Comparison of ENCODE assay signal across 9 mouse cellular contexts in the genomic region with DNA sequence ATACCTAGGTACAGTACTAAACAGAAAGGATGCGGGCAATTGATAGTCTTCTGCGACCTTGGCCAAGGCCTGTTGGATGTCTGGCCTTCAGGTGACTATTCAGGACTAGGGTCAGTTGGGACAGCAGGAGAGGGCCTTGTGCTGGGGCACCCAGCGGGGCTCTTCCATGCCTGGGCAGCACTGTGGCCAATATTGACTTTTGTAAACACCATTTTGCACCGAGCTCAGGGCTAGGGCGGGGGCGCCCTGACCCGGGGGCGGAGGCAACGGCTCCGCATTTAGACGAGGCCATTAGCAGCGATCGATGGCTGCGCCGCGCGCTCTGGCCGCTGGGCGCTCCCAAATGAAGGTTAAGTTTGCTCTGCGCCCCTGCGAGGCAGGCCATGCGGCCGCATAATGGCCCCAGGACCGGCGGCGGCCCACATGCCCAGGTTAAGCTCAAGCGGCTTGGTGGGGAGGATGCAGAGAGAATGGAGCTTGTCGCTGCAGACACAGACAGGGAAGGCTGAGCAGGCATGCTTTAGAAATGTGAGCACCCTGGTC.
A peak's percentile ranks its signal among the peaks of the same experiment; 100 is the strongest.
DNase-seq lines count a peak whose midpoint lies in the region; ATAC-seq lines count a peak whose summit lies in the region.
"Had no signal": no experiment of that assay in that cellular context is flagged by ENCODE, and none has a peak within 500 bp of the region (broad histone marks: within the 10 kb centered on the region; RNA-seq: fewer than 3 reads in every experiment).

No protein-coding gene starts in this region.

- H3K4me2 ChIP-seq in heart, embryonic 13.5 days: peak overlapping the region; percentile 34
- H3K4me2 ChIP-seq in embryonic facial prominence, embryonic 11.5 days (ENCODE audit: low read depth, low read length): no peak overlapping the region
- H3K4me2 ChIP-seq in neural tube, embryonic 12.5 days (replicated peaks): peak overlapping the region; percentile 49

- H3K4me3 ChIP-seq in heart, embryonic 13.5 days: no peak overlapping the region
- H3K4me3 ChIP-seq in embryonic facial prominence, embryonic 11.5 days (ENCODE audit: low read depth, low read length): no peak overlapping the region
- 0 out of 2 replicates have a peak overlapping the region, but pooled peaks have one; percentile 0 for H3K4me3 ChIP-seq in limb, embryonic 10.5 days
- H3K4me3 ChIP-seq in neural tube, embryonic 12.5 days: 0 out of 2 replicates have a peak overlapping the region, but pooled peaks have one; percentile 11
- H3K4me3 ChIP-seq: gastrocnemius, adult 2 months had no signal

- H3K36me3 ChIP-seq in heart, embryonic 13.5 days: no peaks in the 10 kb centered on the region
- H3K36me3 ChIP-seq in embryonic facial prominence, embryonic 11.5 days (replicated peaks; ENCODE audit: control insufficient read depth, insufficient read depth, low read depth, low read length): no peaks in the 10 kb centered on the region
- H3K36me3 ChIP-seq in limb, embryonic 10.5 days: no peaks in the 10 kb centered on the region
- no peaks in the 10 kb centered on the region for H3K36me3 ChIP-seq in neural tube, embryonic 12.5 days

- H3K4me1 ChIP-seq in heart, embryonic 13.5 days: no peaks in the 10 kb centered on the region
- H3K4me1 ChIP-seq in embryonic facial prominence, embryonic 11.5 days (ENCODE audit: control insufficient read depth, insufficient read depth, low read length): no peaks in the 10 kb centered on the region
- peaks cover 49% of the 10 kb centered on the region for H3K4me1 ChIP-seq in limb, embryonic 10.5 days
- peaks cover 16% of the 10 kb centered on the region for H3K4me1 ChIP-seq in neural tube, embryonic 12.5 days

- peak overlapping the region; percentile 20; the same call in 1 of the 2 replicates for H3K9ac ChIP-seq in heart, embryonic 13.5 days
- H3K9ac ChIP-seq in embryonic facial prominence, embryonic 11.5 days (replicated peaks; ENCODE audit: low read length): no peak overlapping the region
- H3K9ac ChIP-seq in neural tube, embryonic 12.5 days: no peak overlapping the region

- H3K9me3 ChIP-seq in heart, embryonic 13.5 days: no peaks in the 10 kb centered on the region
- H3K9me3 ChIP-seq in embryonic facial prominence, embryonic 11.5 days (replicated peaks; ENCODE audit: control insufficient read depth, low read length): no peaks in the 10 kb centered on the region
- no peaks in the 10 kb centered on the region for H3K9me3 ChIP-seq in limb, embryonic 10.5 days (replicated peaks)
- H3K9me3 ChIP-seq in neural tube, embryonic 12.5 days: no peaks in the 10 kb centered on the region

- WGBS in heart, embryonic 13.5 days: 15% methylated on average over 28 of the region's 28 CpGs
- WGBS in embryonic facial prominence, embryonic 11.5 days: 8% methylated on average over 28 of the region's 28 CpGs
- WGBS in limb, embryonic 10.5 days: 10% methylated on average over 28 of the region's 28 CpGs
- 9% methylated on average over 28 of the region's 28 CpGs for WGBS in neural tube, embryonic 12.5 days

- ATAC-seq in heart, embryonic 13.5 days (ENCODE audit: extremely low read depth, insufficient number of reproducible peaks, low FRiP score, low TSS enrichment): no peak
- ATAC-seq in embryonic facial prominence, embryonic 11.5 days (replicated peaks; ENCODE audit: insufficient number of reproducible peaks, low FRiP score, low TSS enrichment, low read depth): peak; percentile 8; the same call in 1 of the 2 replicates
- peak; percentile 35; the same call in 1 of the 2 replicates for ATAC-seq in neural tube, embryonic 12.5 days (ENCODE audit: low FRiP score, low read depth)
- ATAC-seq in megakaryocyte, adult 5-6 weeks (ENCODE audit: poor library complexity, severe bottlenecking): no peak

- H3K27me3 ChIP-seq in heart, embryonic 13.5 days (replicated peaks): peaks cover 71% of the 10 kb centered on the region
- peaks cover 4% of the 10 kb centered on the region for H3K27me3 ChIP-seq in embryonic facial prominence, embryonic 11.5 days (ENCODE audit: control insufficient read depth, insufficient read depth, low read length)
- H3K27me3 ChIP-seq in limb, embryonic 10.5 days (ENCODE audit: low read depth, poor library complexity, severe bottlenecking): peaks cover 94% of the 10 kb centered on the region
- H3K27me3 ChIP-seq in neural tube, embryonic 12.5 days (replicated peaks): peaks cover 21% of the 10 kb centered on the region

- no peak overlapping the region for H3K27ac ChIP-seq in heart, embryonic 13.5 days (replicated peaks)
- H3K27ac ChIP-seq in embryonic facial prominence, embryonic 11.5 days (replicated peaks; ENCODE audit: low read depth, low read length): no peak overlapping the region
- peak overlapping the region; percentile 31; the same call in 1 of the 2 replicates for H3K27ac ChIP-seq in limb, embryonic 10.5 days
- no peak overlapping the region for H3K27ac ChIP-seq in neural tube, embryonic 12.5 days
- H3K27ac ChIP-seq: gastrocnemius, adult 2 months had no signal

- DNase-seq in heart, postnatal 4 days: no peak
- DNase-seq in embryonic facial prominence, embryonic 11.5 days (ENCODE audit: low spot score): peak; percentile 66
- DNase-seq in limb, embryonic 10.5 days (ENCODE audit: low spot score): peak; percentile 78
- no peak for DNase-seq in gastrocnemius, adult 8-10 months (ENCODE audit: low spot score in 2 of 2)
- no peak for DNase-seq in gastrocnemius, postnatal 4 days (ENCODE audit: low spot score in 2 of 2)
- DNase-seq: gastrocnemius, adult 2 months had no signal

Comparison
In these comparisons a context has a peak if more than half of its experiments do, and no peak if none do; other contexts are left out.
1. ATAC-seq: peak in embryonic facial prominence, embryonic 11.5 days (single experiment) and neural tube, embryonic 12.5 days (single experiment); none in heart, embryonic 13.5 days (single experiment) and megakaryocyte, adult 5-6 weeks (single experiment).
2. H3K4me3 ChIP-seq: peak in limb, embryonic 10.5 days (single experiment) and neural tube, embryonic 12.5 days (single experiment); none in heart, embryonic 13.5 days (single experiment) and embryonic facial prominence, embryonic 11.5 days (single experiment).
3. DNase-seq: peak in embryonic facial prominence, embryonic 11.5 days (single experiment) and limb, embryonic 10.5 days (single experiment); none in heart, postnatal 4 days (single experiment), gastrocnemius, adult 8-10 months (0 of 2) and gastrocnemius, postnatal 4 days (0 of 2).